In genomic region chr4:109105254-109105653, GRCm38 (mm10) we compare ENCODE assay signal across 17 mouse cellular contexts.
DNase-seq lines count a peak whose midpoint lies in the region; ATAC-seq and TF ChIP-seq lines count a peak whose summit lies in the region.
"Had no signal": no experiment of that assay in that cellular context is flagged by ENCODE, and none has a peak within 500 bp of the region (broad histone marks: within the 10 kb centered on the region; RNA-seq: fewer than 3 reads in every experiment).

No protein-coding gene starts in this region.

- peak; percentile 28 for ATAC-seq in megakaryocyte progenitor cell, adult 5-6 weeks (replicated peaks; ENCODE audit: poor library complexity)
- no peak for ATAC-seq in intestine, embryonic 15.5 days
- ATAC-seq: intestine, embryonic 16.5 days had no signal

- no peak overlapping the region for H3K4me3 ChIP-seq in MEL (ENCODE audit: control insufficient read depth in 1 of 2, insufficient read depth in 1 of 2, low read depth in 2 of 2, low read length in 2 of 2)
- no peak overlapping the region for H3K4me3 ChIP-seq in intestine, embryonic 15.5 days (replicated peaks)
- H3K4me3 ChIP-seq: embryonic facial prominence, embryonic 10.5 days; forebrain, embryonic 13.5 days; heart, embryonic 10.5 days; hindbrain, embryonic 12.5 days had no signal

- no peak for TF ChIP-seq POLR2A in MEL (IDR thresholded peaks at IDR 0.05; ENCODE audit: control insufficient read depth in 1 of 2, insufficient read depth in 1 of 2, low read depth in 1 of 2, low read length in 2 of 2, poor library complexity in 1 of 2)

- peaks cover 3 to 5% of the 10 kb centered on the region in 2 experiments; a peak in 3 of 4 replicates for H3K4me1 ChIP-seq in MEL (ENCODE audit: control insufficient read depth in 1 of 2, insufficient read depth in 2 of 2, low read length in 2 of 2)
- peaks cover 4% of the 10 kb centered on the region; the same call in 1 of the 2 replicates for H3K4me1 ChIP-seq in intestine, embryonic 15.5 days (replicated peaks)
- H3K4me1 ChIP-seq: embryonic facial prominence, embryonic 10.5 days; heart, embryonic 10.5 days; hindbrain, embryonic 12.5 days had no signal

- H3K9ac ChIP-seq in MEL (ENCODE audit: control insufficient read depth, low read depth, low read length, poor library complexity, severe bottlenecking) = no peak overlapping the region
- H3K9ac ChIP-seq in intestine, embryonic 15.5 days = no peak overlapping the region
- H3K9ac ChIP-seq: forebrain, embryonic 13.5 days; forebrain, postnatal 0 days; hindbrain, embryonic 12.5 days had no signal

- no peaks in the 10 kb centered on the region for H3K79me2 ChIP-seq in MEL (ENCODE audit: control insufficient read depth, insufficient read depth, low read length, poor library complexity)

- peaks cover 0 to 10% of the 10 kb centered on the region in 2 experiments; a peak in 2 of 4 replicates for H3K36me3 ChIP-seq in MEL (ENCODE audit: control insufficient read depth in 1 of 2, insufficient read depth in 2 of 2, low read length in 2 of 2)
- peaks cover 4% of the 10 kb centered on the region; the same call in 1 of the 2 replicates for H3K36me3 ChIP-seq in intestine, embryonic 15.5 days
- H3K36me3 ChIP-seq: hindbrain, embryonic 12.5 days had no signal

- TF ChIP-seq EP300 in MEL (IDR thresholded peaks at IDR 0.05; ENCODE audit: low read depth in 1 of 2, low read length in 2 of 2) = no peak; a peak in 1 of 4 replicates

- no peak overlapping the region for H3K27ac ChIP-seq in MEL (ENCODE audit: control insufficient read depth, low read depth, low read length)
- no peak overlapping the region for H3K27ac ChIP-seq in intestine, embryonic 15.5 days
- H3K27ac ChIP-seq: embryonic facial prominence, embryonic 10.5 days; forebrain, embryonic 13.5 days; heart, embryonic 10.5 days; hindbrain, embryonic 12.5 days had no signal

- no peak overlapping the region for H3K4me2 ChIP-seq in intestine, embryonic 15.5 days (replicated peaks)
- H3K4me2 ChIP-seq: forebrain, embryonic 13.5 days; hindbrain, embryonic 12.5 days had no signal

- TF ChIP-seq RAD21 in MEL (IDR thresholded peaks at IDR 0.05; ENCODE audit: low read depth, low read length) = no peak

- DNase-seq in 416B (ENCODE audit: low read depth) (peak; percentile 60), MEL (ENCODE audit: low read depth, low spot score) (peak; percentile 39)
- peak; percentile 55 for DNase-seq in CD4-positive helper T cell, adult 2 months (ENCODE audit: low read depth, low spot score)
- no peak for DNase-seq in right cerebral cortex, adult 18-20 months
- no peak for DNase-seq in embryo, embryonic 10.5 days (ENCODE audit: low spot score)
- DNase-seq: adrenal gland, adult 8-10 months; cerebellum, adult 11-12 months; cerebellum, adult 9-10 months; cerebellum, postnatal 25 days had no signal

- no peak for TF ChIP-seq CTCF in MEL (IDR thresholded peaks at IDR 0.05 in 2 of 3, conservative IDR thresholded peaks at IDR 0.05 in 1 of 3; ENCODE audit: control insufficient read depth in 1 of 3, insufficient read depth in 1 of 3, low read depth in 2 of 3, low read length in 3 of 3, poor library complexity in 1 of 3, severe bottlenecking in 1 of 3)

- H3K9me3 ChIP-seq in MEL (replicated peaks; ENCODE audit: insufficient read depth, low read length) = no peaks in the 10 kb centered on the region
- no peaks in the 10 kb centered on the region for H3K9me3 ChIP-seq in intestine, embryonic 15.5 days
- H3K9me3 ChIP-seq: embryonic facial prominence, embryonic 10.5 days; forebrain, embryonic 13.5 days; heart, embryonic 10.5 days; hindbrain, embryonic 12.5 days had no signal

- no peaks in the 10 kb centered on the region for H3K27me3 ChIP-seq in MEL (ENCODE audit: control insufficient read depth in 1 of 2, insufficient read depth in 2 of 2, low read length in 2 of 2)
- no peaks in the 10 kb centered on the region for H3K27me3 ChIP-seq in intestine, embryonic 15.5 days (replicated peaks)
- H3K27me3 ChIP-seq: forebrain, embryonic 13.5 days; hindbrain, embryonic 12.5 days had no signal

TF ChIP-seq in MEL, 35 proteins besides CTCF, POLR2A, EP300 and RAD21:
- TF ChIP-seq MAX (IDR thresholded peaks at IDR 0.05; ENCODE audit: low read length) (no peak), TBP (IDR thresholded peaks at IDR 0.05; ENCODE audit: low read depth, low read length) (no peak), CHD1 (IDR thresholded peaks at IDR 0.05; ENCODE audit: low read depth, low read length) (no peak), ZNF384 (IDR thresholded peaks at IDR 0.05; ENCODE audit: low read depth, low read length) (peak; percentile 85), CHD2 (IDR thresholded peaks at IDR 0.05; ENCODE audit: low read length) (no peak), ETS1 (IDR thresholded peaks at IDR 0.05; ENCODE audit: low read depth, low read length) (peak; percentile 42; the same call in 1 of the 2 replicates), HCFC1 (IDR thresholded peaks at IDR 0.05; ENCODE audit: low read depth, low read length) (no peak), MXI1 (IDR thresholded peaks at IDR 0.05; ENCODE audit: low read depth, low read length) (no peak), KAT2A (conservative IDR thresholded peaks at IDR 0.05; ENCODE audit: low read depth, low read length) (no peak), ZKSCAN1 (IDR thresholded peaks at IDR 0.05; ENCODE audit: low read depth, low read length) (no peak), TAL1 (IDR thresholded peaks at IDR 0.05; ENCODE audit: low read length) (no peak), MEF2A (IDR thresholded peaks at IDR 0.05; ENCODE audit: extremely low read depth, insufficient replicate concordance, low read depth, low read length, poor library complexity, severe bottlenecking) (no peak), RCOR1 (IDR thresholded peaks at IDR 0.05; ENCODE audit: low read depth, low read length) (peak; percentile 14; the same call in 1 of the 2 replicates), TCF12 (IDR thresholded peaks at IDR 0.05; ENCODE audit: low read depth, low read length) (no peak), BHLHE40 (IDR thresholded peaks at IDR 0.05; ENCODE audit: borderline replicate concordance, low read depth, low read length) (no peak), UBTF (IDR thresholded peaks at IDR 0.05; ENCODE audit: borderline replicate concordance, insufficient read depth, low read depth, low read length) (no peak), NRF1 (IDR thresholded peaks at IDR 0.05; ENCODE audit: insufficient read depth, low read depth, low read length, poor library complexity, severe bottlenecking) (no peak), USF2 (IDR thresholded peaks at IDR 0.05; ENCODE audit: borderline replicate concordance in 1 of 2, insufficient read depth in 1 of 2, low read depth in 1 of 2, low read length in 2 of 2) (no peak), POLR2AphosphoS2 (IDR thresholded peaks at IDR 0.05; ENCODE audit: low read length) (no peak), ELF1 (IDR thresholded peaks at IDR 0.05; ENCODE audit: low read depth, low read length) (no peak), E2F4 (IDR thresholded peaks at IDR 0.05; ENCODE audit: borderline replicate concordance, low read depth, low read length) (no peak), SIN3A (IDR thresholded peaks at IDR 0.05; ENCODE audit: low read length) (no peak), GATA1 (IDR thresholded peaks at IDR 0.05; ENCODE audit: low read depth, low read length) (peak; percentile 55), GABPA (IDR thresholded peaks at IDR 0.05; ENCODE audit: low read depth, low read length) (no peak), MAFK (IDR thresholded peaks at IDR 0.05; ENCODE audit: borderline replicate concordance, low read depth, low read length) (no peak), ZC3H11A (IDR thresholded peaks at IDR 0.05; ENCODE audit: low read depth, low read length) (no peak)
TF ChIP-seq in MEL: peak in this region for 4.

Comparison
In these comparisons a context has a peak if more than half of its experiments do, and no peak if none do; other contexts are left out.
1. DNase-seq: peak in 416B (single experiment), CD4-positive helper T cell, adult 2 months (single experiment) and MEL (single experiment); none in right cerebral cortex, adult 18-20 months (single experiment) and embryo, embryonic 10.5 days (single experiment).